Mouse (Mus musculus): ENCODE results near the gene Zmym2.
A peak's percentile ranks its signal among the peaks of the same experiment; 100 is the strongest.

Zmym2 gene

GRCm38 (mm10) chr14:56918532-56918931 is 32.1 kb downstream of the Zmym2 start:
- DNase-seq (ENCODE audit: low spot score in 2 of 2) = no peak

GRCm38 (mm10) chr14:56935481-56935880 is 49.0 kb downstream of the Zmym2 start:
- no peak for DNase-seq (ENCODE audit: low spot score in 2 of 2)

GRCm38 (mm10) chr14:56939903-56940302 is 53.5 kb downstream of the Zmym2 start:
- DNase-seq (ENCODE audit: low spot score in 2 of 2) = no peak

GRCm38 (mm10) chr14:56952928-56953327 is 66.5 kb downstream of the Zmym2 start:
- DNase-seq (ENCODE audit: low spot score in 2 of 2) = no peak

- no peak for DNase-seq (ENCODE audit: low spot score in 2 of 2)
Observed at GRCm38 (mm10) chr14:56954393-56954792, 67.9 kb downstream of the Zmym2 start.

- DNase-seq (ENCODE audit: low spot score in 2 of 2) = peak in 1 of 2 experiments; percentile 60
Observed at GRCm38 (mm10) chr14:56963969-56964734, 77.7 kb downstream of the Zmym2 start.

- no peak for DNase-seq (ENCODE audit: low spot score in 2 of 2)
Observed at GRCm38 (mm10) chr14:56969653-56970052, 83.2 kb downstream of the Zmym2 start.

GRCm38 (mm10) chr14:56970160-56970559 is 83.7 kb downstream of the Zmym2 start:
- no peak for DNase-seq (ENCODE audit: low spot score in 2 of 2)

- DNase-seq (ENCODE audit: low spot score in 2 of 2) = no peak
Observed at GRCm38 (mm10) chr14:56978045-56978655, 91.7 kb downstream of the Zmym2 start.

GRCm38 (mm10) chr14:56988621-56989020 is 102.2 kb downstream of the Zmym2 start:
- no peak for DNase-seq (ENCODE audit: low spot score in 2 of 2)

All from frontal cortex, postnatal 36 days (tissue).